Mouse (Mus musculus): Measurements from ENCODE around the gene Tspan12.

Tspan12 gene

DNA sequence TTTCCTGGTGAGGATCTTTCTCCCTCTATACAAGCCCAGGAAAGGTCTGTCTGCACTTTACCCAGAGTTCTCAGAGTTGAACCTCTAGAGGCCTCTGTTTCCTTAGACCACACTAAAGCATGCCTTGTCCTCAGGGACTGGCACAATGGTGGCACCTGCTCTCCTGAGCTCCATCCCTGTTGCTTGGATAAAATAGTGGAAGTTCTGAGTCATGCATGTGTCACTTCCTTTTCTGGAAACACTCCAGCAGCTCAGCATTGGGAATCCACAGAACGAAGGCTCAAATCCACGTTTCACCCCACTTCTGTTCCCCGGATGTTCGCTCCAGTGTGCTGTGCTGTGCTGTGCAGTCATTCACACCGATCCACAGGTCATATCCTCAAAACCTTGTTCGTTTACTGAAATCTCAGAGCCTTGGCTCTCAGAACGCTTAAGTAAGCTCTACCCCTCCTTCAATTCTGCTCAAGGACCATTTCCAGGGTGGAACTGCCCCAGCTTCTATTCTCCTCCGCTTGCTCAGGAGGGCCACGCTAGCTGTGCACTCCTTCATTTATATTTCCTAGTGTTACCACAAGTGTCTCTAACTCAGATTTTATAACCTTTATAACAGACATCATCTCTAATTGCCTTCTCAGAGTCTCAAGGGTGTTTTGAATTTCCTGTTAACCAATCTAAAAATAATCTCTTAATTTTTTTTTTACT lies 83.4 kb downstream of the Tspan12 start:
- DNase-seq (ENCODE audit: low spot score): no peak

DNA sequence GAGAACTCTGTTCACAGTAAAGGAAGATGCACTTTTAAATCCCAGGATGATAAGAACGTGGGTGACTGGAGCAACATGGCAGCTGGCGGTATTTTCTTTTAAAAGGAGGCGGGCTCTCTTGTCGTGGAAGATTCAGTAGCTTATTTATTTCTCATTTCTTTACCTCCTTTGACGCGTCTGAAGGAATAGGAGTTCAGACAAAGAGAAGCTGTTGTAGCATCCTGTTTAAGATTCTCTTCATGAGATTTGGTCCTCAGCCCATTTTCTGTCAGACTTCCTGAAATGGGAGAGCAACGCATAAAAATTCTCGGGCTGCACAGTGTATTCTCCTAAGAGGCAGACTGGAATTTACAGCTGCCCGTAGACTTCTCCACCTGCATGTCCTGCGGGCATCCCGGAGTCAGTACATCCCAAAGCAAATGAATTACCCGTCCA lies 84.5 kb downstream of the Tspan12 start:
- DNase-seq (ENCODE audit: low spot score): no peak

DNA sequence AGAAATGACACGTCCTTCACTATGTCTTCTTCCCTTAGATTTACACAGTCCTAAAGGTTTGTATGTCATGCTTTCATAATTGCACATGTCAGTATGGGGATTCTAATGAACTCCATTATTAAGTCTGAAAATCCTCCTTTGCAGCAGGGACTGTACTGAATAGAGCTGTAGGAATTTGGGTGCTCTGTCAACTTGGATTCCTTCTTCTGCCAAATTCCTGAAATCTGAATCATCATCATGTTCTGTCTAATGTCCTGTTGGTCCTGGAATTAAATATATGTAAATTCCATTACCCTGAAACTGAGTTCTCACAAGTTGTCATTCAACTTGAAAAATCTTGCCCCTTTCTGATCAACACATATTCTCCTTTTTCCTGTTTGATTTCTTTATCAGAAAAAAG lies 104.8 kb downstream of the Tspan12 start:
- no peak for DNase-seq (ENCODE audit: low spot score)

DNA sequence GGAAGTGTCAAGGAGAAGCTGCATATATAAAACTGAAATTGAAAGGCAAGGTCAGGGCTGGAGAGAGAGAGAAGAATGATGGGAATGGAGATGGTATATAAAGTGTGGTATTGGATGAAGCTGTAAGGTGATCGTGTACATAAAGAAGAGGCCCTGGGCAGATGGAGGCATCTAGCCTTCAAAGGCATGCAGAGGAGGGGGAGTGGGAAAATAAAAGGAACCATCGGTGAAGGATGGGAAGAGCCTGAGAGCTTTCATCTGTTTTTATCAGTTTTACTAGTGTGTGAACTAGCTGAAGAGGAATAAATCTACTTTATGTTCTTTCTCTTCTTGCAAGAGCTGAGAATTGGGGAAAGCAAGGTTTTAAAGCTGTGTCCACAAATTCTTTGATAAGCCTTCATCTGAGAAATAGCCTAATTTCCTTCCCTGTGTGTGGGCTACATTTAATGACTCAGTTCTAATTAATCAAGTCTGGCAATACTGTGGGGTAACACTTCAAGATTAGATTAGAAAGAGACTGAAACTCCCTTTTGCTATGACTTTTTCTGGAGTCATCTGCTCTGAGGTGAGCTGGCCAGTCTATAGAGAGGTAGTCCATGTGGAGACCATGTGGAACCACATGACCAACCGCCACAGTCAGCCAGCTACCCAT lies 107.6 kb downstream of the Tspan12 start:
- no peak for DNase-seq (ENCODE audit: low spot score)

DNA sequence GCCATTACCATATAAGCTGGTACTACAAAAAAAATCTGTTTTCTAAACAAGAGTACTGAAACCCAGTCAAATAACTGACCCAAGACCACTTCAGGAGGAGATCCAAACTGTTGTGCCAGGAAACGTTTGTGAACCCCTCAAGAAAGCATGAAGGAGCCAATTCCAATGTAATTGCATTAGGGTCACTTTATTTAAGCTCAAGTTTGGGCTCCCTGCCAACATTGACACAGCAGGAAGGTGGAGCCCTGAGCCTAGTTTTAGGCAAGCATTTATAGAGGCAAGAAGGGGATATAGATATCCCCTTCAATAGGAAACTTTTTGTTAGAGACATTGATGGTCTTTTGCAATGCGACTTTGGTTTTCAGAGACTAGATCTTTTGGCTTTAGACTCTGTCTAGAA lies 111.7 kb downstream of the Tspan12 start:
- no peak for DNase-seq (ENCODE audit: low spot score)

DNA sequence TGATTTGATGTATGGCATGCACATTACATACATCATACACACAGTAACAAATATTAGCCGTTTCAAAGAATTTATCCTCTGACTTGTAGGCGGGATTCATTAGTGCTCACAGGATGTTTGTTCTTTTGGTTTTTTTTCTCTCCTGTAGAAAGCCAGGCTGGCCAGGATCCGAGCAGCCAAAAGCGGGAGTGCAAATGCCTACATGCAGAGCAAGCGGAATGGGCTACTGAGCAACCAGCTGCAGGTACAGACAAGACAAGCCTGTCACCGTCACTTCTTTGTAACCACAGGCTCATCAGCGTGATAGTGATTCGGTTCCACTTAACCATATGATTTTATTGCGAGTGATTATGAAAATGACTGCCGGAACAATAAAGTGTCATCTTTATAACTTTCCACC lies 130.1 kb downstream of the Tspan12 start:
- DNase-seq (ENCODE audit: low spot score): no peak

All from embryo, embryonic 10 days (tissue).